Mouse (Mus musculus) telencephalon, adult 2 months (tissue): ENCODE results near the gene Ndufs1.
"Not testable (repeated sequence)": the region's sequence is repeated elsewhere in the genome, so short reads cannot be mapped to it uniquely, and the experiment has no call there.

Source experiments
- DNase-seq: peaks from one replicate; pipeline ENCODE4 v3.0.0-alpha.2; 2011; ENCODE audit warnings: low read depth, low spot score

Gene Ndufs1

DNA sequence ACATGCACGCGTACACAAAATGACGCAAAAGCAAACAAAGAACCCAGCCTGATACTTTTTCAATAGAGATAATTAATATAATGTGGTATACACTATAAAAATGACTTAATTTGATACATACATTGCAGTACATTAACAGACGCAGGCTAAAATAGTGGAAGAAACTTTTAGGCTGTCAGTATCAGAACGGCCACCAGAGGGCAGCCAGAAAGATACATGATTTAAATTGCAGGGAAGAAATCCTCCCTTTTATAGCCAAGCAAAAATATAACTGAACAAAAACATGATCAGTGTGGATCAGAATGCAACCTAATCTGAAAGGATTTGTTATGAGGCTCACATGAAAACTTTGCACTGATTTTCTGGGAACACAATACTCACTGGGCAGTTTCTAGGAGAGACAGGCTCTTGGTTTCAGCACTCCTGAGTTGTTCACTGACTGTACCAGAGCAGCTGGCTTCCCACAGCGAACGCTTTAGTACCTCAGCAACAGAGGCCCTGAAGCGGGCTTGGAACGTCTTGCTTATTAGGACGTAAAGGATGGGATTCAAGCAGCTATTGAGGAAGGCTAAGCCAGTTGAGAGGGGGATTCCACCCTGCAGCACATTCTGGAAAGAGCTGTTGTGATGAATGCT lies 6.1 kb upstream of the Ndufs1 start:
- DNase-seq: no peak

DNA sequence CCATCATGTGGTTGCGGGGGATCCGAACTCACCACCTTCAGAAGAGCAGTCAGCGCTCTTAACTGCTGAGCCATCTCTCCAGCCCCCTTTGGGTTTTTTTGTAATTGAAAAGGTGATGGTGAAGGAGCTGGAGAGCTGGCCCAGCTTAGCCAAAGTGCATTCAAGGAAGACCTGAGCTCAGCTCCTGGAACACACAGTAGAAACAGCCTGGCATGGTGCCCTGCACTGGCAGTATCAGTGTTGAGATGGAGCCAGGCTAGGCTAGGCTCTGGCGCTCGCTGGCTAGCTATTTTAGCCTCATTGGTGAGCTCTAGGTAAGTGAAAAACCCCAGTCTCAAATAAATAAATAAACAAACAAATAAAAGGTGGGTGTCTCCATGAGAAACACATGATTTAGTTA lies 5.6 kb upstream of the Ndufs1 start:
- DNase-seq: no peak

DNA sequence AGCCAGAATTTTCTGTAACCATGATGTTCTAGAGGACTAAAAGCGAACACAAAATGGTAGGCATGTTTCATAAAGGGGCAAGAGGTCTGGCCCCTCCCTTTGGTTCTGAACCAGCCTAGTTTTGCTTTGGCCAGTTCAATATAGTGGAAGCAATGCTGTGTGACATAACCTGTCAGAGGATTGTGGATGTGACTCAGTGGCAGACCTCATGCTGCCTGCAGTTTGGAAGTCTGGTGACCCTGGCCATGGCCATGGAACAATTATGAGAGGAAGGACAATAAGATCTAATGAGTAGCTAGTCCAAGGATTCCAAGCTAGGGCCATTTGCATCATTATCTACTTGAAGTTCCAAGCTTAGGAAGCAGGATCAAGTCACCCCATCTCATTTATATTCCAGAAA lies 4.8 kb upstream of the Ndufs1 start:
- no peak for DNase-seq

DNA sequence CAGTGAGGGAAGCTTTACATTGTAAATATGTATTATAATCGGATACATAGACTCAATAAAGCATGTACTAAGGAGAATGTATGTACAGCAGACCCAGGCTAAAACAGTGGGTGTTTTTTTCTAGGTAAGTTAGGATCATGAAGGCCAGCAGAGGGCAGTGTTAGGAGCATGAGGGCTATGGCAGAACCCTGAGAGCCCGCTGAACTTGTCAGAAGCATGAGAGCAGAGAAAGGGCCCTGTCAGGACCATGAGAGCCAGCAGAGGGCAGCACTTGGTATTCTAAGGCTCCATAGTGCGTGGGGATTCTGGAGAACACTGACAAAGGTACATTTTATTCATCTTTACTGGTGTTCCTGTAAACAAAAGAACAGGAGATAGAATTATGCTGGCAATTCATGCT lies 4.4 kb upstream of the Ndufs1 start:
- DNase-seq: peak; percentile 92

DNA sequence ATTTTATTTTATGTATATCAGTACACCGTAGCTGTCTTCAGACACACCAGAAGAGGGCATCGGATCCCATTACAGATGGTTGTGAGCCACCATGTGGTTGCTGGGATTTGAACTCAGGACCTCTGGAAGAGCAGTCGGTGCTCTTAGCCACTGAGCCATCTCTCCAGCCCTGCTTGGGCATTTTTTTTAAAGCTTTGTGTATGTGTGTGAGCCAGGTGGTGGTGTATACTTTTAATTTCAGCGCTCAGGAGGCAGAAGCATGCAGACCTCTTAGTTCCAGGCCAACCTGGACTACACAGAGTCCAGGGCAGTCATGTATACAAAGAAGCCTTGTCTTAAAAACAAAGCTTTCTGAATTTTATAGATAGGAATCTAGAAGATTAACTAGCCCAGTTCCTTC lies 3.9 kb upstream of the Ndufs1 start:
- DNase-seq: not testable (repeated sequence)

DNA sequence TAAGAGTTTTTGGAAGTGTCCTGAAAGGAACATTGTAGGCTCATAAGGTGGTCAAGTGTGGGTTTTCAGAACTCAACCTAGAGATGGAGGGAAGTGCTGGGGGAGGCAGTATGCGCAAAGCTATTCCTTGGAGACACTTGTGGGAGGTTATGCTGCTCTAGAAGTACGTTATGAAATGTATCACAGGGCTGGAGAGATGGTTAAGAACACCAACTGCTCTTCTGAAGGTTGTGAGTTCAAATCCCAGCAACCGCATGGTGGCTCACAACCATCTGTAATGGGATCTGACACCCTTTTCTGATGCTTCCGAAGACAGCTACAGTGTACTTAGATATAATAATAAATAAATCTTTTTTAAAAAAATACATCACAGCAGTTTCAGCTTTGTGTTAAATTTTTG lies 3.5 kb upstream of the Ndufs1 start:
- no peak for DNase-seq

DNA sequence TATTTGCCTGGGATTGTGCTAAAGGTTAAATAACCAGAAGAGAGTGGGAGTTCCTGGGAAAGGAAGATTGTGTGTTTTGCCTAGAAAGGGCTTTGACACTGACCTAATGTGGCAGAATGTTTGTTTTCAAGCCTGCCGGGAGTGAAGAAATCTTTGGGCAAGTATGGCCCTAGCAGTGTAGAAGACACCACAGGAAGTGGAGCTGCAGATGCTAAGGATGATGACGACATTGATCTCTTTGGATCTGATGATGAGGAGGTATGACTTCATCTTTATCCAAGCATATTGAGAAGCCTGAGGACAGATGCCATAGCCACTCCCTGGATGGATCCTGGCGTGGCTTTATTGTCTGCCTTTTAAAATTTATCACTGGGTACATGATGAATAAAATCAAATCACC lies 1.7 kb upstream of the Ndufs1 start:
- no peak for DNase-seq

DNA sequence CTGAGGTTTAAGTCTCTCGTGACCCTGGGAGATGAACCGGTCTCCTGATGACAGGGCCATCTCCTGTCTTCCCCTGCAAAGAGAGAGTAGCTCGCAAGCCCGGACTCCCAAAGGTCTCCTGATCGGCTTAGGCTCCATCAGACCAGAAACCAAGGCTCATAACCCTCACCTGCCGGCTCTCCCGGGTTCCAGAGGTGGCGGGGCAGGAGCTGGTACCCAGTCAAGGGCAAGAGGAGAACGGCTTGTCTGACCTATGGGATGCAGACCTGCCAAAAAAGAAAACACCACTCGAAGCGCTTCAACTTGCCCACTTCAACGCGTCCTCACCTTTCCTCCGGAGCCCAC lies 402 bp downstream of the Ndufs1 start:
- no peak for DNase-seq

DNA sequence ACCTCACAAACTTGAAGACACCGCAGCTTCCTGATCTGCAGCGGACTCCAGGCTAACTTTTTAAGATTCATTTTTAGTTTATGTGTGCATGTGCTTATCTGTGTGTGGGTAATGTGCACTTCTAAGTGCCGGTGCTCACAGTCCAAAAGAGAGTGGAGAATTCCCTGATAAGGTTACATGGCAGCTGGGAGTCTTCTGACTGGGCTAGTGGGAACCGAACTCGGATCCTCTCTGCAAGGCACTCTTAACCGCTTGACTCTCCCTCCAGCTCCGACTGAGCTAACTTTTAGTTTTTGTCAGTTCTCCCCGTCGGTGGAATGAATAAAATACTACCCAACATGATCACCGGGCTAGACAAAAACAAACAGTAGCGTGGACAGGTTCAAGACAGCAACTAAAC lies 780 bp downstream of the Ndufs1 start:
- no peak for DNase-seq

DNA sequence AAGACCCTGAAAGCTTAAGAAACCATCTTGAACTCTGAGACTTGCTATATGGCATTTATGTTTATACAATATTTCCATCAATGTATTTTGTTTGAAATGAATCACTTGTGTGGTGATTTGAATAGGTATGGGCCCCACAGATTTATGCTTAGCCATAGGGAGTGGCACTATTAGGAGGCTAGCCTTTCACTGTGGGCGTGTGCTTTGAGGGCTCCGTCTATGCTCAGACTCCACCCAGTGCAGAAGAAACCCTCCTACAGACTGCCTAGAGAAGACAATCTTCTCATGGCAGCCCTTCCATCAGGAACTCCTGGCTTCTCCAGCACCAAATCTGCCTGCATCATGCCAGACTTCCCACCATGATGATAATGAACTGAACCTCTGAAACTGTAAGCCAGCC lies 8.0 kb downstream of the Ndufs1 start:
- no peak for DNase-seq

DNA sequence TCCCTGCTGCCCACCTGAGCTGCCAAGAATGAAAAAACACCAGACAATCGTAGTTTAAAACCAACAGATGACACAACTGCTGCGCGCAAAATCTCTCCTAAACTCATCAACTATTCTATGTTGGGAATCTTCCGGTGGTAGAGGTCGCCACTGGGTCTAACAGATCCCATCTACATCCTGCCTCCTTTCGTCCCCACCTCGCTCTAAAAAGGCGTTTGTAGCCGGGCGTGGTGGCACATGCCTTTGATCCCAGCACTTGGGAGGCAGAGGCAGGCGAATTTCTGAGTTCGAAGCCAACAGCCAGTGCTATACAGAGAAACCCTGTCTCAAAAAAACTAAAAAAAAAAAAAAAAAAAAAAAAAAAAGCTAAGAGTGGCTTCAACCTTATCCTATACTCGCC lies 36.4 kb downstream of the Ndufs1 start:
- no peak for DNase-seq

DNA sequence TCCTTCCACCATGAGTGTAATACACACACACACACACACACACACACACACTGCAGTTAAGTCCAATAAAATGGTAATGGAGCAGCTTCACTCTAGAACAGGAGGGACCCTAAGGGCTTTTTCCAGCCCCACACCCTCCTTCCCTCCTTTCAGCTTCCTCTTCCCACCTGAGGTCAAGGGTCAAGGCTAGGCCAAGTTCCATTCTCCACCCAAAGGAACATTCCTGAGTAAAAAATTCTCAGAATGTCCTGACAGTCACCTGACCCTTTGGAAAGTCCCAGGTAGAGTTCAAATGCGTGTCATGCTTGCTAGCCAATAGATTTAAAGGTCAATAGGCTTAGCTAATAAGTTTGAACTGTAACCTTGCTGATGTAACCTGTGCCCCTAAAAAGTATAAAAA lies 38.0 kb downstream of the Ndufs1 start:
- DNase-seq: not testable (repeated sequence)

DNA sequence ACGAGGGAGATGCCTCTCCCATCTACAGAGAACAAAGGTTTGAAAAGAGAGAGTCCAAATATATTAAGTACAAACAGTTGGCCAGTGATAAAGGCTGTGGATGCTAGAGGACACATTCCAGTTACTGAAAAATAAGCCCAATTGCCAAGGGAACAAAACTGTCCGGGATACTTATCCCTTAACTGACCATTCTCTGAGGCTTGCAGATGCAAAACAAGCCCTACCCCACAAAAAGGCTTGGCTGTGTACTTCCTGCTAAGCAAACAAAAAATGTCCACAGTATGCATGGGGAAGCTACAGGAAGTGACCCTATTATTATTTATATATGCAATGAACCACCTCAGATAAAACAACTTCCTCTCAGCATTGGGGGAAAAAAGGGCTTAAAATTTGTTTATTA lies 38.7 kb downstream of the Ndufs1 start:
- no peak for DNase-seq

DNA sequence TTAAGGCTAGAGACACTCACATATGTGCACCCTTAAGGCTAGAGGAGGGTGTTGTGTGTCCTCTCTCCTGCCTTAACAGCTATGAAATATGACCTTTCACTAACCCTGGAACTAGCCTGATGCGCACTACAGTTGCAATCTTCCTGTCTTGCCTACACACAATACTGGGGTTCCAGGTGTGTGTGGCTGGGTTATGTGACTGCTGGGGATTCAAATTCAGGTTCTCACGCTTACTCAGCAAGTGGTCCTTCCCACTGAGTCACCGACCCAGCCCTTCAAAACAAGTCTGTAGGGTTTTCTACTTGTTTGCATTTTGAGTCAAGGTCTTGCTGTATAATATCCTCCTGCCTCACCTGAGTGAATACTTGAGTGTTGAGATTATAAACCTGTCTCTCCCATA lies 42.1 kb downstream of the Ndufs1 start:
- DNase-seq: no peak

DNA sequence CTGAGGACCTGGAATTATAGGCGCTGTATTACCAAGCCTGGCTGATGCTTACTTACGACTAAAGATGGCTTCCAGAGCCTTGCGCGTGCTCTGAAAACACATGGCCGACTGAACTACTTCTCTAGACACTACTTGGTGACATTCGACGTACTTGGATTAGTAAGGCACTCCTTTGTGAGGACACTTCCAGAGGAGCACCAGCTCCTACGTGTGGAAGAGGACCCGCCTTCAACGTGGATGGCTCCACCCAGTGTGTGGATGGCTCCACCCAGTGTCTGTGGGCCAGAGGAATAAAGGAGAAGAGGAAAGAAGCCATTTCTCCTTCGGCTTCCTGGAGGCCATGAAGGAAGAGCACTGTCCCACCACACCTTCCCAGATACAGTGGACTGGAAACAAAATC lies 44.9 kb downstream of the Ndufs1 start:
- no peak for DNase-seq

DNA sequence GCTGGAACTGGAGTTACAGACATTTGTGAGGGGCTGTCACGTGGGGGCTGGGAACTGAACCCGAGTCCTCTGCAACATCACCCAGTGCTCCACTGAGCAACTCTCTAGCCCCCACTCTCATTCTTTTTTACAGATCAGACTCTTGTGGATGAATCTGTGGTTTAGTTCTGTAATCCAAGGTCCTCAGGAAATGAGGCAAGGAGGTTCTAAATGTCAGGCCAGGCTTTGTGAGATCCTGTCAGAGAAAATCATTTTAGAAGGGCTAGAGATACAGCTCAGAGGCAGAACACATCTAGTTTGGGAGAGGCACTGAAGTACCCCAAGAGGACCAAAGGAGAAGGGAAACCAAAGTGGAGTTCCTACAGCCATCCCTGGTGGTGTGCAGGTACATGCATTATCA lies 45.8 kb downstream of the Ndufs1 start:
- no peak for DNase-seq

DNA sequence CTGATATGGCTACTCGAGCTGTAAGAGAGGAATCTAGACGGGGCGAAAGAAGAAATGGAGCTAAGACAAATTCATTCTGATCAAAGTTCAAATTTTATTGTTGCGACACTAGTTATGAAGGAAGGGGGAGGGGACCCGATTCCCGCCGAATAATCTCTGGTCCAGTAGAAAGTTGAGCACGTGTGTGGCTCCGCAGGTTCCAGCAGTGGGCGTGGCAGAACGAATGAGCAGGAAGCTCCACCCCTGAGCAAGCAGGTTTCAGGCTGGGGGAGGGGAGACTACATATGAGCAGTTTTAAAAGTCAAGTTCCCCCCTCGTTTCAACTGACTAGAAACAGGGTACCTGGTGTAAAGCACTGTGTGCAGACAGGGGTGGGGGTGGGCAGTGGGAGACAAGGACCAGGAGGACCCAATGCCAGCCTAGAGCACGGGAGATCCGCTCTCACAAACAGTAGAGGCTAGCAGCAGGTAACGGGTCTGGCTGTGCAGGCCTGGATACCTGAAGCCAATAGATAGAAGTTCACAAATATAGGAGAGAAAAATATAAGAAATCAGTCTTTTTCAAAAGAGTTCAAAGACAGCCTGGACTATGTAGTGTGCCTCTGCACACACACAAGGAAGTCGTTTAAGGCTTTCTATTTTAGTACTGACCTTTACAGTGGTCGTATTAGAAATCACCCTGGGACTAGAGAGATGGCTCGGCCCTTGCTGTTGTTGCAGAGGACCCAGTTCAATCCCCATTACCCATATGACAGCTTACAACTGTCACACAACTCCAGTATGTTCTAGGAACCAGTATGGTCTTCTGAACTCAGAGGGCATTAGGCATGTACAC lies 46.6 kb downstream of the Ndufs1 start:
- DNase-seq: no peak

DNA sequence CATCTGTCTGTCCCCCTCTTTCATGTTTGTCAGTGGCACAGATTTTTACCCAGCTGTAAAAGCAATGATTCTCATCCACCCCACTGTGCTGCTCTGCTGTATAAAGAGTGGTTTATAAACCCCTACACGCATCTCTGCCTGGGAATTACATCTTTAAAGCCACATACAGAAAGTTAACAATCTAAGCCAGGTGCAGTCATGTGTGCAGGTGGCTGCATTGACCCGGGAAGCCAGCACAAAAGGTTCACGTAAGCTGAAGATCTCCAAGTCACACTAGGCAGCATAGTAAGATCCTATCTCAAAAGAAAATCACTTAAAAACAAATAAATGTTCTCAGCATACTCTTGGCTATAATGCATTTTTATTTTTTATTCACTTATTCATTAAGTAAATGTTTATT lies 47.4 kb downstream of the Ndufs1 start:
- DNase-seq: no peak

DNA sequence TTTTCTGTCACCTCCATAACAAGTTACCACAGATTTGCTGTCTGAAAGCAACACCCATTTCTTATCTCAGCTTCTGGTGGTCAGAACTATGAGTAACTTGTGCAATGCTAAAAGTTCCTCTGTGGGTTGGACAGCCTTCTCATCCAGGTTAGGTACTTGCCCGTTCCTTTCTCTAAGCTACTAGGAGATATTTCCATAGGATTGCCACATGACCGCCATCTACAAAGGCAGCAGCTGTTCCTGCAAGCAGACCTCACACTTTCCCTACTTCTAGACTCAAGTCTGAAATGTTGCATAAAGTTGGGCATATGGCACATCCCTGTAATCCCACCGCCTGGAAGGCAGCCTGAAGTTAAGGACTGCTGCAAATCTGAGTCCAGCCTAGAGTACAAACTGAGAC lies 50.4 kb downstream of the Ndufs1 start:
- DNase-seq: peak; percentile 15

DNA sequence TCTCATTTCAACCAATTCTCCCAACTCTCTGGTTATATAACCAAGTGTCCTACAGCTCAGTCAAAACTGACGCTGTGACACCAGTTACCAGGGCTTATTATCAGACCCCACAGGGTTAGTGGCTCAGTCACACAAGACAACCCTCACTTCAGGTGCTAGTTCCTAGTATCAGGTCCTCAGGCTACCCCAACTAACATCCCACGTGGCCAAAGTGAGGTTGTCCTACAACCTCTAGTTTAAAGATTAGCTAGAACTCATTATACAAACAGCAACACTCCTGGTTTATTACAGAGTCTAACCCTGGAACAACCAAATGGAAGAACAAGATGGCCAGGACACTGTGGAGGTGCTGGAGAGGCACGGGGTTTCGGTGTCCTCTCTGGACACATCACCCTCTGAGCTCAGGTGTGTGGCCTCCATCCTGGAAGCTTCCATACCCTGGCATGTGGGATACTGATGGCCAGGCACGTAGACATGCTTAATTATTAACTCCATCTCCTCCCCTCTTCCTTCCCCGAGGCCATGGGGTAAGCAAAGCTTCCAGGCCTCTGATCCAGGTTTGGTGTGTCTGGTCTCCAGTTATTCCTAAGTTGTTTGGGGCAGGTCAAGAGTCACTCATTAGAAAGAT lies 52.7 kb downstream of the Ndufs1 start:
- no peak for DNase-seq

DNA sequence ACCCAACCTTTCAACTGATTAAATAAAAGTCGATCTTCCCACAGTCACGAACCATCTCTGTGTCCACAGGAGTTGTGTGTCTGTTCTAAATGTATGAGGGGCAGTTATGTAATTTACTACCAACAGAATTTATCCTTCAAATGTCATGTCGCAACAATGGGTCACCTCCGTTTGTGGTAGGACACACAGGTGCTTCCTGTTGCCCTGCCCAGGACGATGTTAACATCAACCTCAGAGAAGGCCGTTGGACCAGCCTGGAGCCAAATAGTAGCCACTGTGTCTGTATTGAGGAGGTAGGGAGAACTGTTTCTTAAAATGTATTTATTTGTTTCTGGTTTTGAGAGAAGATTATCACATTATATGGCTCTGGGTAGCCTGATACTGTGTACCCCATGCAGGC lies 54.6 kb downstream of the Ndufs1 start:
- no peak for DNase-seq

DNA sequence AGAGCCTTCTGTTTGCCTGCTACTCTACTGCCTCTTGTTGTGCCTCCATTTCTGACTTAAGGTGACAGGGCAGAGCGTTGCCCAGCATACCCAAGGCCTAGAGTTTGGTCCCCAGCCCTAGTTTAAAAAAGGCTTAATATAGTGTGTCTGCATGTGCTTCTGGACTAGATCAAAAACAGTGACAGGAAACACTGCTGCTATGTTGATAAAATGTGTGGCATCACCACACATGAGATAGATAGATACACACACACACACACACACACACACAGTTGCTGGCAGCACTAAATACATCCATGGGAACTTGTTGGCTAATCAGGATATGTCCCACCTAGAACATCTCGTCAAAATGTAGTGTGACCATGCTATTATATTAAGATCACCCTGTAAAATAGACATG lies 56.3 kb downstream of the Ndufs1 start:
- DNase-seq: no peak

DNA sequence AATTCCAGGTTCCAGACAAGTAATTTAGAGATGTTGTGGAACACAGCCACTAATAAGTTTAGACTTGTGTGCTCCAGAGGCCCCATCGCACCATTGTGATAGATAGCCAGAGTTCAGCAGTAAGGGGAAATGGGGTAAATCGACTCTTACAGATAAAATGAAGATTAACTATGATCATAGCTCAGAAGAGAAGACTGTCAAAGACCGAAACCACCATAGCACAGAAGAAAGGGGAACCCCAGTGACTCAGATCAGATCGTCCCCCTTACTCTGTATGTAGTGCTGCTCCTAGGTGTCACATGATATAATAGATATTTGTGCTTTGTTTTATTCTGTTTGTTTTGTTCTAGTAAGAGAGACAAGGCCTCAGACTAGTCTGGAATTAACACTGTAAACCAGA lies 57.0 kb downstream of the Ndufs1 start:
- DNase-seq: no peak
